Mouse (Mus musculus): Measurements from ENCODE around the gene Hmgcl.

DNA sequence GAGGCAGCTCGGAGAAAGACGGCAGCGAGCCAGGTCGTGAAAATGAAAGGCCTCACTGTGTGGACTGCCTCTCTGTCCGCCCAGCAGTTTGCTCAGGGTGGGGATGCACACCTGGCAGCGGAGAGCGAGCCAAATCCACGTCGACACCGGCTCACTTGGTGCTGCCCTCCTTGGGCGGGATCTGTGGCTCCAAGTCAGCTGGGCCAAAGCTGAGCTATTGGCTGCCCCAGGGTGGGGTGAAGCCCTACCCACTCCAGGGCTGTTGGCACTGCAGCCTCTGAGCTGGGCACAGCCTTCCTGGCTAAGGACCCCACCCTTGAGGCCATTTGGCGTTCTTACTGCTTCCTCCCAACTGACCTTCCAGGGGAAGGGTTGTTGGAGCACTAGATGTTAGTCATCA is 18.2 kb downstream of the Hmgcl start:
- TF ChIP-seq CTCF (IDR thresholded peaks at IDR 0.05; ENCODE audit: extremely low read depth, insufficient read length, insufficient replicate concordance, low read depth, low read length) (no peak), POLR2A (IDR thresholded peaks at IDR 0.05; ENCODE audit: low read depth, low read length) (peak; percentile 89)
